Mouse (Mus musculus): ENCODE measurements around the gene Brsk1.

Brsk1 gene

DNA sequence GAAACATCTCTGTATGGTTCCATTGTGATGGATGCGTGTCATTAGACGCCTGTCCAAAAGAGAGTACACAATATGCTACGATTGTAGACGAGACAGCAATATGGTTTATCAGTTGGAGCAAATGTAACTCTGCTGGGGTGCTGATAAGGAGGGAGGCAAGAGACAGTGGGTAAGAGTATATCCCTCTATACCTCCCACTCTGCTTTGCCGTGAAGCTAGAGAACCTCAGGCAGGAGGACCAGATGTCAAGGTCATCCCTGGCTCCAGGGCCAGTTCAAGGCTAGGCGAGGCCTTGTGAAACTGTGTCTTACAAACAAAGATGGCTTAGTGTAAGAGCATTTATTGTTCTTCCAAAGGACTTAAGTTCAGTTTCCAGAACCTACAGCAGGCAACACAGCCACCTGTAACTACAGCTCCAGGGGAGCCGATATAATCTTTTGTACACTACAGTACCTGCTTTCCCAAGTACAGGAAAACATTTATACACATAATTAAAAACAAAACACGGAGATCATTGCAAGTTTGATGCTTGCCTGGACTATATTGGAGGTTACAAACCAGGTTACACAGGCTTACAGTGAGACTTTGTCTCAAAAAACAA lies 19.6 kb upstream of the Brsk1 start:
- no peak for DNase-seq

DNA sequence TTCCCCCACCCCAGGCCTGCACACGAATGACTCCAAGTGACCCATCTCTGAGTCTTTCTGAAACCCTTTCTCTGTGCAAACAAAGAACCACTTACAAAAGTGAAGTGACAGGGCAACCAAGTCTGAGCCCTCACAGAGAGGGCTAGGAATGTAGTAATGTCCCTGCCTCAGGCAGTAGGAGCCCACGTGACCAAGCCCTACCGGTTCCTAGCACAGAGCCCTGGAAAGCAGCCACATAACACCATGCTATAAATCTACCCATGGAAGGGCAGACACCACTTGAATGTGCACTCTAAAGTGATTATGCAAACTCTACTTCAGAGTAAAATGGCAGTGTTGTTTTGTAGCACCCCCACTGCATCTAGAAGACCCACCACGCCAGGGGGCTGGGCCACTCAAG lies 18.4 kb upstream of the Brsk1 start:
- DNase-seq = no peak

DNA sequence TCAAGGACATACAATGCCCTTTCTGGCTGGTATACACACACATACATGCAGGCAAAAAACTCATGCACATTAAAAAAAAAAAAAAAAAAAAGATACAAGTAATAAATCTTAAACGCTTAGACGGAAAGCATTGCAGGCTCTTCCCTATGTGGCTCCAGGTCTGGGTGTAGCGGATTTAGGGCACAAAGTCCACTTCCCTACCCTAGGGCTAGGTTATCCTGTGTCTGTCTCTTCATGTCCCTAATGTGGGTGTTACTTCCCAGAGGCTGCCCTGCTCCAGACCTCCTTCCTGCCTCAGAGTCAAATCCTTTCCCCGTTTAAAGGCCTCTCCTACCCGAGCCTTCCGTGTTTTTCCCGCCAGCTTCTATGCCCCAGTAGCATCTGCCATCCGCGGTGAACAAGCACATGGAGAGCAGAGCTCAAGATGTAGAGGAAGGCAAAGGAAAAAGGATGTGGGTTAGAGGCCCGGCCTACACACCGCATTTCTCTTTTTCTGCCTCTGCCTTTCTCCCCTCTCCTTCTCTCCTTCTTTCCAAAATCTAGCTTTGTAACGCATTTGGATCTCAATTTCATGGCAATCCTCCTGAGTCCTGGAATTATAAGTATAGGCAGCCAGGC lies 16.2 kb upstream of the Brsk1 start:
- DNase-seq = peak; percentile 47

DNA sequence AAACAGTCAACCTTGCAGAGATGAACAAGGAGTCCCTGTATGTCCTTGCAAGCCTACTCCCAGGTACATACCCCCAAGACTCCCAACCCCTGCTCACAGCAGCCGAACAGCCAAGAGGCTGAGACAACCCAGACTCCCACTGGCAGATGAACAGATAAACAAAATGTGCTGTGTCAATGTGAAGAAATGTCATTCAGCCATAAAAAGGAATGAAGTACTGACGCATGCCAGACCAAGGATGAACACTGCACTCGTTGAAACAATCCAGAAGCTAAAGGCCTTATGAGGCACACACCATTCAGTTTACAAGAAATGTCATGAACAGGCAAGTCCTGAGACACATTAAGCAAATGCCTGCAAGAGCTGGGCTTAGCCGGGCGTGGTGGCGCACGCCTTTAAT lies 15.2 kb upstream of the Brsk1 start:
- DNase-seq = no peak

DNA sequence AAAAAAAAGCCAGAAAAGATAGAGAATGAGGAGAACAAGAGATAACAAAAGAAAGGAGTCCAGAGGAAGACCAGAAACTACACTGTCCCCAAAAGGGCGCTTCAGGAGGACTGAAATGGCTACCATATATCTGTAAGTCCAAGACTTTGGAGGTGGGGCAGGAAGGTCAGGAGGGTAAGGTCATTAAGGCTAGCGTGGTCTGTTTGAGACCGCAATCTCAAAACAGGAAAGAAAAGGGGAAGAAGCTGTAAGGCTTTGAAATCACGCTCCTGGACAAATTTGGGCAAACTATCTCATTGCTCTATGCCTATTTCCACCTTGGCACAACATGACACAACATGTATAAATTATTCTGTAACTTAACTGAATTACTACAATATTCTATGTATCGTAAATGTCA lies 7.1 kb upstream of the Brsk1 start:
- DNase-seq = no peak

DNA sequence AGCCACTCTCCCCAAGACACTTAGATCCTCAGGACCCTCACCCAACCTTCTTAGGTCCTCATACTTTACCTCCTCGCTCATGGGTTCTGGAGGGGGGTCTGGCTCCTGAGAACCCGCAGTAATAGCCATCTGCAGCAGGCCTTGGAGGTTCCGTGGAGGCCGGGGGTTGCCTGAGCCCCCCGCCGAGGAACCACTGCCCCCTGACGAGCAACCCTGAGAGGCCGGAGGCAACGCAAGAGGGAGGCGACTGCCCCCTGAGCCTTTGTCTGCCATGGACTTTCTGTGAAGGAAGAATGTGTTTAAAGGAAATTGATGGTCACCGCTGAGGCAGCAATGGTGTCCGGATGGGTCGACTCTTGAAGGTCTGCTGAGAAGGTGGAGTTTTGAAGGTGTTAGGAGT lies 6.2 kb upstream of the Brsk1 start:
- peak; percentile 26 for DNase-seq

DNA sequence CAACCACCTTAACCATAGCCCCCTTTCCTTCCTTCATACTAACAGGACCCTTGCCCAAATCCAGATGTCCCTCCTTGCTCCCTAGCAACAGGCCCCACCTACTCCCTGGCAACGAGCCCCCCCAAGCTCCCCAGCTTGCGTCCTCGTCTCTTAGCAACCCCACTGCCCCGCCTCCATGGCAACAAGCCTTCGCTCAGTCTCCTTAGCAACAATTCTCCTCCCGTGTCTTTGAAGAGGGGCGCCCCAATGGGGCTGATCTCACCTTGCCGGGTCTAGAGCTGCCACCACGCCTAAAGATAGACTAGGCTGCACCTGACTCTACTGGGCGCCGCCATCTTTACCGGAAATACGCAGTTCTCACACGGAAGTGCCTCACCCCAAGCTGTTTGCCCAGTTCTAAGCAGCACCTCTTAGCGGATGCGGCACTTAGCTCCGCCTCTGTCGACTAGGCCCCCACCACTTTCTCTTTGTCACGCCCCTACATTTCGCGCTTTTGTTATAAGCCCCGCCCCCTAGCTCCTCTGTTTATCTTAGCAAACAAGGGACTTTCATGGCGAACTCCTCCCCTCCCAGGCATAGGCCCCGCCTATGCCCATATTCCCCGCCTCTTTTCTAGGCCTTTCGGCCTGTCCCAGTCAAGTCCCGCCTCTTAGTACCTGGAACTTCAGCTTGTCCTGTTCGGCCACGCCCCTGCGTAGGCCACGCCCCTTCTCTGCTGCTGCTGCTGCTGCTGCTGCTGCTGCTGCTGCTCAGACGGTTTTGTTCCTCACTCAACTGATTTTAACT lies 5.6 kb upstream of the Brsk1 start, which contains the start of gene Hspbp1:
TSS of gene Hspbp1 (minus strand) at position 437 of the 786 bp plus-strand sequence.
- peak; percentile 96 for DNase-seq

DNA sequence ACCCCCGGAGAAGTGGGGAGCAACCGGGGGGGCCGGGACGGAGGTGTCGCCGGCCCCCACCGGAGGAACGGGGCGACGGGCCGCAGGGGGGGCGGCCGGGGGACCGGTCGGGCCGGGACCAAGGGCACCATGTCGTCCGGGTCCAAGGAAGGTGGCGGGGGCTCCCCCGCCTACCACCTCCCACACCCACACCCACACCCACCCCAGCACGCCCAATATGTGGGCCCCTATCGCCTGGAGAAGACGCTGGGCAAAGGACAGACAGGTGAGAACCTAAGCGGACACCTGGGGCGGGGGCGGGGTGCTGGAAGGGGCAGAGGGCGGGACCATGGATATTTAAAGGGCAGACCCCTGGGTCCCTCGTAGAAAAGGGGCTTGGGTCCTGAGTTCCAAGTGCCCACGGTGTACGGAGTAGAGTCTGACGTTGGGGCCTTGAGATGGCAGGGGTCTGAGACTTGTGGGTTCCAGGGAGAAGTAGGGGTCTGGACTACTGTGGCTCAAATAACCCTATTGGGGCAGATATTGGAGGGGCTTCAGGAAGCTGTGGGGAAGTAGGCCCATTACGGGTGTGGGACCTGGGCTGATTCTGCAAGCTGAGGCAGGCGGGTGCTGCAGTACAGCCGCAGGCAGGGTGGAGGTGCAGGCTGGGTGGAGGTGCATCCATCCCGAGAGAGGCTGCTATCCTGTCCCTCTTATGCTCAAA lies 698 bp downstream of the Brsk1 start:
- DNase-seq = no peak

DNA sequence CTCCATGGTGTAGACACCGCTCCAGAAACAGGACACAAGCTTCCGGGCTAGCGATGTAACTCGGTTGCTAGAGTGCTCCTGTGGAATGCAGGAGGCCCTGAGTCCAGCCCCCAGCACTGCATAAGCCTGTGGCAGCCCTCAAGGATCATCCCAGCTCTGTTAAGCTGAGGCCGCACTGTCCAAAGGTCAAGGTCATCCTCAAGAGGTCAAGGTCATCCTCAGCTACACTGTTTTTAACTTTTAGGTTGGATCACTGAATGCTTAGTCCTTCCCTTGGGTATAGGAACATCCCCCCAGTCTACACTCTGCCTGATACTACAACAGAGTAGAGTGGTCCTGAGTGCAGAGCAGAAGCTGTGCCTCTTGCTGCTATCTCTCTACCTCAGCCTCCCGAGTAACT lies 2.6 kb downstream of the Brsk1 start:
- DNase-seq = no peak

DNA sequence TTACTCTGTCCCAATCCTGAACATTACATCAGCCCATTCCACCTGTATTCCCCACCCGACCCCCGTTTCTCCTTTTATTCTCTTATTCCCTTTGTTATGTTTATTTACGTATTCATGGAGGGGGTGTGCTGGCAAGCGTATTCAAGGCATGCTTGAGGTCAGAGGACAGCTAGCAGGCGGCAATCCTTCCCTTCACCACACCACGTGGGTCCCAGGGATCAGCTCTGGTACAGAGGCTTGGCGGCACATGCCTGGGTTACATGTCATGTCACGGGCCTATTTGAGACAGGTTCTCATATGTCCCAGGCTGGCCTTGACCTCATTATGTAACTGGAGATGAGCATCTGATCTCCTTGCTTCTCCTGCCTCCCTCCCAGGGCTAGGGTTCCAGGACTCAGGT lies 11.9 kb downstream of the Brsk1 start:
- no peak for DNase-seq

DNA sequence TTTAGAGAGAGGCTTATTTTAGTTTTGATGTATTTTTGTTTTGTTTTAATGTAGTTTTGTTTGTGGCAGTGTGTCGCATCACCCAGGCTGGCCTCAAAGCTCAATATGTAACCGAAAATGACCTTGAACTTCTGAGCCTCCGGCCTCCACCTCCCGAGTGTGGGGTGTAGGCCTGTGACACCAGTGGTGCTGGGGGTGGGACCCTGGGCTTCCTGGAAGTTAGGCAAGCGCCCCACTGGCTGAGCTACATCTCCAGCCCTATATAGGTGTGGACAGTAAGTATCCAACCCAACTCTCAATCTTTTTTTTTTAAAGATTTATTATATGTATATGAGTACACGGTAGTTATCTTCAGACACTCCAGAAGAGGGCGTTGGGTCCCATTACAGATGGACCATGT lies 12.8 kb downstream of the Brsk1 start:
- no peak for DNase-seq

DNA sequence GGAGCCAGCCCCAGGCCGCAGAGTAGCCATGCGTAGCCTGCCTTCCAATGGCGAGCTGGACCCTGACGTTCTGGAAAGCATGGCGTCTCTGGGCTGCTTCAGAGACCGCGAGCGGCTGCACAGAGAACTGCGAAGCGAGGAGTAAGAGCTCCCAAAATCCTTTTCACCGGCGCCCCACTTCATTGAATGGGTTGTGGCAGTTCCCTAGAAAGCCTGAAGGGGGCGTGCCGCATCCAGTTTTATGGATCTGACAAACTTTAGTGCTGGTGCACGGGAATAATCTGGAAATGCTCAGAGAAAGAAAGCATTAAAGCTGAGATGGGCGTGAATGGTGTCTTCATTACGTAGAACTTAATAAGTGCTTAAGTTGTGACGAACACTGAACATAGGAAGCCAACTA lies 14.7 kb downstream of the Brsk1 start:
- no peak for DNase-seq

DNA sequence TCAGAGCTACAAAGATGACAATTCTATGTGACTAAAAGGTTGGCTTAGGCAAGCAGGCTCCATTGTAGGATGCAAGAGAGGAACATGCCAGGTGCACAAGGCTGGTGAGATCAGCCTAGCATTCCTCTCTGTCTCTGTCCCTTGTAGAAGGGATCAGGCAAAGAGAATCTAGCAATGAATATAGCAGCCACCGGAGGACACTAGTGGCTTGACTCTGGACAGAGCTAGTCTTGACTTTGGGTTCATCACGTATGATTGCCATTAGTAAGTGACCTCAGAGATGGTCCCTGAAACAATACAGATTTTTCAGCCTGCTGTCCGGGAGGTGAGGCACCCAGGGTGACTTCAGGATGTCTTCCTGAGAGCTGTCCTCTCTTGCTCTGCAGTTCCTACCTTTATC lies 22.2 kb downstream of the Brsk1 start:
- DNase-seq = no peak

DNA sequence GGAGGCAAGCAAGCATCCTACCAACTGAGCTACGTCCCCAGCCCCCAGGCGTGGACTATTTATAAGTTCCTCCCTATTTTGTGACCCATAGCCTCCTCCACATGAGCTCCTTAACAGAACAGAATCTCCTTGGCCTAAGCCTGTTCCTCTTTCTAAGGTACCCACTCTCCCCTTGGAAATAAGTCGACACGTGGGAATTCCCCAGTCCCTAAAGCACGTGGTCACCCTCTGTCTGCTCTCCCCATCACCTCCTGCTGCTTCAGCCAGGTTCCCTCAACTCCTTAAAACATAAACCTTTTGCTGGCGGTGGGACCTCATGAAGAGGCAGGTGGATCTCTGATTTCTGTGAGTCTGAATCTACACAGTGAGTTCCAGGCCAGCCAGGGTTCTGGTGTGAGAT lies 26.6 kb downstream of the Brsk1 start:
- DNase-seq = no peak

DNA sequence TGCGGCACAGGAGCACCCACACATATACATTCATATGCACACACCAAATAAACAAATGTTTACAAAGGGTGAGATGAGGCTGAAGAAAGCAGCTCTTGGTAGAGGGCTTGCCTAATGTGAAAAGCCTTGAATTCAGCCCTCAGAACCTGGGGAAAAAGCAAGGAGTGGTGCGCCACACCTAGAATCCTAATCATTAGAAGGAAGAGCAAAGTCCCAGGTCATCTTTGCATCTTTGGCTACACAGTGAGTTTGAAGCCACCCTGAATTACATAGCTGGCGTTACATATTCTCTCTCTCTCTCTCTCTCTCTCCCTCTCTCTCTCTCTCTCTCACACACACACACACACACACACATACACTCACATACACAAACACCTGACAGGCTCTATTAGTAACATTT lies 28.9 kb downstream of the Brsk1 start:
- DNase-seq = no peak

DNA sequence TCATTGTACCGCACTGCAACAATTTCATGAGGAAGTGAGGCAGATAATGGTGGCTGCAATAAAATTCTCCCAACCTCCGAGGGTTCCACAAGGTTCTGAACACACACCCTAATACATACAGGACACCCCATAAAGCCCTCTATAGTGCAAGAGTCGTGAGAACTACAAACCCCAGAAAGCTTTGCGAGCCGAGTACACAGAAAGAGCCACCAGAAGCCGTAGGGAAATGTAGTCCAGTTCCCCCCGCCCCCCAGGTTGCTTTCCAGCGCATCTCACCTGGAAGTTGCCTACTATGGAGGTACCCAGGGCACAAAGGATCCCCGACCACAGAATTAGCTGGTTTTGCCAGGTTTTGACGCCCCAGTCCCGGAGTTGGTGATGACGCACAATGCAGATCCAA lies 33.1 kb downstream of the Brsk1 start:
- DNase-seq = peak; percentile 43

DNA sequence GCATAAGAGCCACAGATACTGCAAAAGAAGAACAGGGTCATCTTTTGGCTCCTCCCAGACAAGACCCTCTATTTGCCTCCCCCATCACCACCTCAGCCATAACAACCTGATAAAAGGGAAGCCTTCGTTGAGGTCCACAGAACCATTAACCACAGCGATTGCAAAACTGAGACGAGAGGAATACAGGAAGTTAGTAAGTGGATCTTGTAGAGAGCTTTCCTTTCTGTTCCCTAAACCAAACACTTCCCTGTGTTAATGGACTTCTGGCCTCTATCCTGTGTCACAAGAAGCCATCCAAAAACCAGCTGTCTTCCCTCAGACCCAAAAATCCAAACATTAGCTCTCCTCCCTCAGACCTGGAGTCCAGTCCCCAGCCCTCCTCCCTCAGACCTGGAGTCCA lies 34.0 kb downstream of the Brsk1 start:
- no peak for DNase-seq

DNA sequence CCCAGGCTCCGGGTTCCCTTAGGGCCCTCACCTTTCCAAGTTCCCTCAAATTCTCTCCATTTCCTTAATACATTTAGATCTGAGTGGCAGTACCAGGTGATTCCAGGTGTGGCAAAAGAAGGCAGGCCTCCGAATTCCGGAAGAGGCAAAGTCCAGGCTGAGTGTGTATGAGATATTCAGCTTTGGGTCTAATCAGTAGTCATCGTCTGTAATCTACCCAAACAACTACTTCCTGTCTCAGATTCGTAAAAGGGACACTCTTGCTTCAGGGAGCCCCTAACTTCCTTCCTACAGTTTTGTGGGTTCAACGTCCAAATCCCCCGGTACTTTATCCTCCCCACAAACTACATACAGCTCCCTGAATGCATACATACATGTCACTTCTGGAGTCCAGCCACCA lies 34.8 kb downstream of the Brsk1 start, which contains the start of gene Tmem150b:
TSS of gene Tmem150b (minus strand) at position 81 of the 400 bp plus-strand sequence.
- DNase-seq = no peak

DNA sequence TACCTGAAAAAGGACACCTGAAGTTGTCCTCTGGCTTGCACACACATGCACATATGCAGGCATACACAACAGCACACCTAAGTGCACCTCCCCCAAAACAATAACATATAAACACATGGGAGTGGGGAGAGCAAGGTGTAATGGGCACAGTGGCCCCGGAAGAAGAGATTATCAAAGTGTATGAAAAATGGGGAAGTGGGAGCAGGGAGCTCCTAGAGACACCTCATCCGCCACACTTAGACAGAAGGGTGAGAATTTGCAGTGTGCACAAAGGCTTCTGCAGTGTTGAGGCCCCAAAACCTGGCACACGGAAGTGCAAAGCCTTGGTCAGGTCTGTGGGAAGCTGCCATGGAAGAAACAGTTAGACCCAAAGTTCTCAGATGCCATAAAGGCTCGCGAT lies 40.7 kb downstream of the Brsk1 start:
- DNase-seq = no peak

DNA sequence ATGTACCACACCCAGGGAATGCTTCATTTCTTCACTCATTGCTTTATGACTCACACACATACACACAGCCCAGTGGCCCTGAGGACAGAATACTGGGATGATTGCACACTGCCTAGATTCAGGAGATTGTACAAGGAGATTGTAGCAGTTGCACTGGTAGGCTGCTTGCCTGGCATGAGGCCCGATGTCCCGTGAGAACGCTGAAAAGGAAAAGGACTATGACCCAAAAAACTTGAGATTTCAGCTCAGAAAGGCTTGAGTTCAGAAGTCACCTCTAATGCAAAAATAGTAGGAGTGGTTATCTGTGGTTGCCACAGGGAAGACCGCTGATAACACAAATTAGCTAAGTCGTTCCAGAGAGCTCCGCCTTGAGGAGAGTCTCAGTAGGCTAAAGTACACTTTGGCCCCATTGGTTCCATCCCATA lies 42.6 kb downstream of the Brsk1 start:
- no peak for DNase-seq

DNA sequence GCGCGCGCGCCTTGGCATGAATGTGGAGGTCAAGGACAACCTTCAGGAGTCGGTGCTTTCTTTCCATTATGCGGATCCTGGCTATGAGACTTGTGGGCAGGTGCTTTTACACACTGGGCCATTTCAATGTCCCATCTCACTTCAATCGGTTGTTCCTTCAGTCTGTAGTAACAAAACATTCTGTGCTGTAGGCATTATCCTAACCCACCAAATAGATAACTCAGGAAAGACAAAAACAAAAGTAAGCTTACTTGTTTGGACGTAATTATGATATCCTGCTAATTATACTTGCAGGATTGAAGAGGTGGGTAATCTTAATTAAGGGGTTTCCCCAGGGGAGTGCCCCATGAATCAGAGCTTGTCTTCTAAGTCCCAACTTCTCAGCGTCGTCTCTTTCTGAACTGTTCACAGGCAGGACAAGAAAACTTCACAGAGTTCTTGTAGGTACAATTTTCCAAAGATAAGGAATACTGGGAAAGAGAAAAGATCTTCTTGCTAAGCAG lies 48.7 kb downstream of the Brsk1 start:
- DNase-seq = no peak

DNA sequence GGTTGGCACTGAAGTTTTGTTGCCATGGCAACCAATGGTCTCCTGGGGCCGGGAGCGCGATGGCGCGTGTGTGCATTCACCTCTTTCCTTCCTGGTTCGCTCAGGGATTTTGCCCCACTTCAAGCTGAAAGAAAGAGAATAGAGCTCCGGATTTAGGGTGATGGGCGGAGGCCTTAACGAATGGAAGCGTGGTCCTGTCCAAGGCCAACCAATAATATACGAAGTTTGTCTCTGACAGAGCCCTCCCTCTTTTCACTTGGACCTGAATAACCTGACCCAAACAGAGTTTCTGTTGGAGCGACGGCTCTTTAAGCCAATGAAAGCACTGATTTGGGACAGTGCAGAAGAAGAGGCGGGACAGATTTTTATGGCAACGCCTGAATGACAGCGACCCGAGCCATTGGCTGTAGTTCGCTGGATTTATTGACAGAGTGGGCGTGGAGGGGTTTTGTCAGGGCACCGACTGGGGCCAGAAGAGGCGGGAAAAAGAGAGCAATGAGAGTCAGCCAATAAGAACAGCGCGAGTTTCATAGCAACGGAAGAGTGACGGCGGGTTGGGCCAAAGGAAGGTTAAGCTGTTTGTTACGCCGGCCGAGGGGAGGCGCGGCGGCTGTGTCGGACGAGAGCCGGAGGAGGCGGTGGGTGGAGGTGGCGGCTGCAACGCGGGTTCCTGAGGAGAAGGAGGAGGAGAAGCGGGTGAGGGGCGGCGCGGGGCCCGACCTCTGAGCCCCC lies 49.3 kb downstream of the Brsk1 start, which contains the start of gene Kmt5c:
TSS of gene Kmt5c (plus strand) at position 572 of the 732 bp plus-strand sequence.
- DNase-seq = peak; percentile 95

DNA sequence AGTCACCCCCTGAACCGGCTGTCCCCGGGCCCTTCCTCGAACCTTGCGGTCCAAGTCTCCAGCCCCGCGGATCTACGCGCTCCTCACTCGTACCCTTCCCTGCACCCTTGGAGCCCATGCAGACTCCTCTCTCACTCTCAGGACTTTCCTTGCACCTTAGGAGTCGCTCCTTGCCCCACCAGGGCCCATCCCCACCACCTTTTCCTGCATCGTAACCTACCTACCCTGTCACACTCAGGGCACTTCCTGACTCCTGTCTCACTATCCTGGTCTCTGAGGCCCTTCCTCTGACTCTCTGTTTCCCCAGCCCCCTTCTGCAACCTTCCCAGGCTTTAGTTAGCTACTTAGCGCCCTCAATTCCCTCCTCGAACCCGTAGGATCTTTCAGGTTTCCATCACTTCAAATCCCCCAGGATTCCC lies 49.9 kb downstream of the Brsk1 start:
- no peak for DNase-seq
